Mouse (Mus musculus): ENCODE measurements at regions not wholly inside any gene's neighbourhood (a gene's known extent, or its start where the extent isn't known, plus 50 kb on each side); places are given as distances from the start of the nearest gene placed in this dataset.

DNA sequence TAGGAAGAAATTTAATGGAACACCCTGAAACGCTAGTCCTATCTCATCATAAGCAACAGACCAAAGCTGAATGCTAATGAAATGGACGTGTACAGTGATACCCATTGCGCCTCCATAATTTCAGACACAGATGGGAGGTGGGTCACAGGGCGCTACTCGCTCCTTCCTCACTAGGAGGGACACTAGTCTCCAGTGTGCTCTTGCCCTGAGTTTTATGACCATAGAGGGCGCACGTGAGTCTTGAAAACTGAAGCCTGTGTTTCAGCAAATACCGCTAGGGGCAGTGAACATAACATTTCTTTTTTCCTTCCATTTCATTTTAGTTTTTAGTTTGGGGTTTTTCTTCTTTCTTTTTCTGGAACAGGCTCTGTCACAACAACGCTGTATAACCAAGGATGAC, 200.3 kb downstream of the Grb14 start:
- TF ChIP-seq CTCF (IDR thresholded peaks at IDR 0.05) (no peak; the same call in 1 of the 2 replicates), EP300 (IDR thresholded peaks at IDR 0.05) (no peak)

All from lung, postnatal 0 days (tissue).